Mouse (Mus musculus) spleen, postnatal 36 days (tissue): ENCODE measurements around the gene Stat6.
"Not testable (repeated sequence)": the region's sequence is repeated elsewhere in the genome, so short reads cannot be mapped to it uniquely, and the experiment has no call there.

Experiments used
- DNase-seq, 2 experiments: peaks; one replicate each; pipeline ENCODE4 v3.0.0; 2022; ENCODE audit warnings: low spot score in 2 of 2, mixed read lengths in 1 of 2

Stat6 gene

DNA sequence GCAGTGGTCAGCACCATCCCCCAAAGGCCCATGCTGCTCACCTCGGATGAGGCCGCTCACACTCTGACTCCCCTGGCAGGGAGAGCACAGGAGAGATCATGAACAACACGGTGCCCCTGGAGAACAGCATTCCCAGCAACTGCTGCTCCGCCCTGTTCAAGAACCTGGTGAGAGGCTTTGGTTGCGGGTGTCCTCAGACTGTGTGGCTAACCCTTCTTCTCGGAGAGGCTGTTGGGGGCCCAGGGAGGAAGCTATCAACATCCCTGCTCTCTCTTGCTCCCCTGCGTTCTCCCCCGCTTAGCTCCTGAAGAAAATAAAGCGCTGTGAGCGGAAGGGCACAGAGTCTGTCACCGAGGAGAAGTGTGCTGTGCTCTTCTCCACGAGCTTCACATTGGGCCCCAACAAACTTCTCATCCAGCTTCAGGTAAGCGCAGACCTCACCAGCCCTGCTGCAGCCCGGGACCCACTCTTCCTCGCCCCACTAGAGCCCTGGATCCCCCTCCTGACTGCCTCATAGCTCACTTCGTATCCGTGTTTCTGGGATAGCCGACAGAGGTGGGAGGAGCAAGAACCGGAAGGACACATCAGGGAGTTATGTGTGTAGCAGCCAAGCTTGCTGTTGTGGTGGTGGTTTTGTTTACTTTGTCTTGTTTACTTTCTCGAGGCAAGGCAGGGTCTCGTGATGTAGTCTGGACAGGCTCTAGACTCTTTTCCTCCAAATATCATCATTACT, 10.3 kb downstream of the Stat6 start:
- no peak for DNase-seq

GRCm38 (mm10) chr10:127654970-127655579, 12.3 kb downstream of the Stat6 start:
- no peak for DNase-seq

- DNase-seq: not testable (repeated sequence)
Observed at GRCm38 (mm10) chr10:127657617-127658016, 14.8 kb downstream of the Stat6 start.

DNA sequence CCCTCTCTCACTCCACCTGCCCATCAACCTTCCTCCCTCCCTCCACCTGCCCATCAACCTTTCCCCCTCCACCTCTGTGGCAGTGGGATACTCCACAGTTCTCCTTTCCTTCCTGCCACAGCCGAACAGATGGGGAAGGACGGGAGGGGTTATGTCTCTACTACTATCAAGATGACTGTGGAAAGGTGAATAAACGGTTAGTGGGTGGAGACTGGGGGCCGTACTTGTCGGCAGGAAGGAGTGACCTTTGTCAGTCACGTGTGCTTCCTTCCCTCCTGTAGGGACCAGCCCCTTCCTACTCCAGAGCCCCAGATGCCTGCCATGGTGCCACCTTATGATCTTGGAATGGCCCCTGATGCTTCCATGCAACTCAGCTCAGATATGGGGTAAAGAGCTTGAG, 15.3 kb downstream of the Stat6 start:
- no peak for DNase-seq

- DNase-seq: no peak
Observed at GRCm38 (mm10) chr10:127659551-127659950, 16.8 kb downstream of the Stat6 start.

DNA sequence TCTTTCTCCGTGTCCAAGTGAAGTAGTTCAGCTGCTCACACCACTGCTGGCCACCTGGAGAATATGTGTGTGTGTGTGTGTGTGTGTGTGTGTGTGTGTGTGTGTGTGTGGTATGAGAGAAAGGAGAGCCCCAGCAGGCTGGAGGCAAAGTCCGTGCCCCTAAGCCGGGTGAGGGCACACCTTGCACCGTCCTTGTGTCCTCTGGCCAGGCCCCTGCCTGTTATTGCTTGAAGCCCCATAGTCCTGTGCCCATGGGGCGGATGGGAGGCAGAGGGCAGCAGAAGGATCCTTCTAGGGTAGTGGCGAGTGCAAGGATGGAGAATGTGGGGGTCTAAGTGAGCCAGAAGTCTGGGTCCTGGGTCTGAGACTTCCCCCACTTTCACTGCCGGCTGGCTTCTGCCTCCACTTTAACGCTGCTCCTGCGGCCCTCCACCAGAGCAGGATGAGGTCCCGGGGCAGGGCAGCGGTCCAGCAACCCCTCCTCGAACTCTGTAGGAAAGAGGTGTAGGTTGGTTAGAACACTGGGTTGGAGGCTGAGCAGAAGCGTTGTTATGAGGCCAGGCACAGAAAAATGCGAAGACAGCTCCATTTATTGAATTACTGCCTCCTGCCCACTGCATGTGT, 18.6 kb downstream of the Stat6 start:
- DNase-seq: no peak

- DNase-seq: peak; percentile 68 to 74
Observed at GRCm38 (mm10) chr10:127661915-127662663, 19.3 kb downstream of the Stat6 start.

DNA sequence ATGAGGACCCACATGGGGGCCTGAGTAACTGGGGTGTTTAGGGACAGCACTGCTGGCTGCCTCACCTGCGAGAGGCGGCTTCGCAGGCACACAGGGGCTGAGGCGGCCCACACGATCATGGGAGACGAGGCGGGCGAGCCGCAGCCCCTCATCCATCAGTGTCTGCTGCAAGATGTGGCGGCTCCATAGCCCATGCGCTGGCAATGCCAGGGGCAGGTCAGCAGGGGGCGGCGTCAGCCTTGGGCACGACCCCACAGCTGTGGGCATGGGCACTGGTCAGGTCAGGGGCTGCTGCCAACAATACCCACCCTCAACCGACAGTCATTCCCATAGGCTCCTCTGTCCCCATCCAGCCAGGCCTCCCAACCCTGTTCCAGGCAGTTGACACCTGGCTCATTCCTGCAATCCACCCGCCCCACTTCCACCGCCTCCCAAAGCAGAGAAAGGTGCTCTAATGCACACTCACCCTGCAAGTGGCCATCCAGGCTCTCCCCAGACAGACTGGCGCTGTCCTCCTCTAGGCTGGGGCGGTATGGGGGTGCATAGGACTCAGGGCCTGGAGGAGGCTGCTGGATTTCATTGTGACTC, 20.0 kb downstream of the Stat6 start:
- DNase-seq: peak; percentile 54

- DNase-seq: no peak
Observed at GRCm38 (mm10) chr10:127663590-127663989, 20.8 kb downstream of the Stat6 start.

- no peak for DNase-seq
Observed at GRCm38 (mm10) chr10:127664166-127664565, 21.4 kb downstream of the Stat6 start.

GRCm38 (mm10) chr10:127664891-127665290, 22.1 kb downstream of the Stat6 start:
- DNase-seq: no peak

- peak in 1 of 2 experiments; percentile 44 for DNase-seq
Observed at GRCm38 (mm10) chr10:127665366-127666181, 22.8 kb downstream of the Stat6 start.

GRCm38 (mm10) chr10:127666501-127667268, 23.9 kb downstream of the Stat6 start, which contains the start of gene Nemp1:
Nemp1 (plus strand) TSS chr10:127666901.
- DNase-seq: peak; percentile 83 to 85

DNA sequence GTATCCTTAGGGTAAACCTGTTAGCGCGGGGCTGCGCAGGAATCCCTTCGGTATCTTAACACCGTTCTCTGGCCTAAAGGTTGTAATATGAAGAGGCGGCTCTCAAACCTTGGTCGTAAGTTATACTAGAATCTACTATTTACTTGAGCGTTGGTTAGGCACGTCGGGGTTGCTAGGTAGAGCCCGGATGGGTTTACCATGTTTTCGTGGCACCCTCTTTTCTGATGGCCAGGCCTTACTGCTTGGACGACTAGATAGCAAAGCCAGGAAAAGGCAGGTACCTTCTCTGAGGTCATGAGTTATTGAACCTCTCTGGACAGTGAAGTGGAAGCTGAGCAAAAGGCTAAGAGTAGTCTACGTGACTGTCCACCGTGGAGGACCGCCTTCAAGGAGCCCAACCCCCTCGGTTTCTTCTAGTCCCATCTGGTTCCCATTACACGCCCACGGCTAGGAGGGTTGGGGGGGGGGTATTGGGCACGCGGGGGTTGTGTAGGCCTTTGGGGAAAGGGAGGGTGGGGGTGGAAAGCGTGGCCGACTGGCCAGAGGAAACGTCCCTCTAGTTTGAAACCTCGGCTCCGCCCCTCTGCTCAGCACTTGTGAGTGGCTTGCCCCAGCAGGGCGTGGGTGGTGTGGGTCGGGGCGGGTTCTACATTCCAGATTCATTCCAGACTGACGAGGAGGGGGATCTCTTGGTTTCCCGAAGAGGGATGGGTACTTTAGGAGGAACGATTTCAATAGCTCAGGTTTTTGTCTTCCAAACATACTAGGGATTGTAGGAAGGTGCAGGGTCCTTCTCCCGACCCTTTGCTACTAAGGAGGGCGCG, 24.7 kb downstream of the Stat6 start:
- DNase-seq: peak; percentile 79 to 84

DNA sequence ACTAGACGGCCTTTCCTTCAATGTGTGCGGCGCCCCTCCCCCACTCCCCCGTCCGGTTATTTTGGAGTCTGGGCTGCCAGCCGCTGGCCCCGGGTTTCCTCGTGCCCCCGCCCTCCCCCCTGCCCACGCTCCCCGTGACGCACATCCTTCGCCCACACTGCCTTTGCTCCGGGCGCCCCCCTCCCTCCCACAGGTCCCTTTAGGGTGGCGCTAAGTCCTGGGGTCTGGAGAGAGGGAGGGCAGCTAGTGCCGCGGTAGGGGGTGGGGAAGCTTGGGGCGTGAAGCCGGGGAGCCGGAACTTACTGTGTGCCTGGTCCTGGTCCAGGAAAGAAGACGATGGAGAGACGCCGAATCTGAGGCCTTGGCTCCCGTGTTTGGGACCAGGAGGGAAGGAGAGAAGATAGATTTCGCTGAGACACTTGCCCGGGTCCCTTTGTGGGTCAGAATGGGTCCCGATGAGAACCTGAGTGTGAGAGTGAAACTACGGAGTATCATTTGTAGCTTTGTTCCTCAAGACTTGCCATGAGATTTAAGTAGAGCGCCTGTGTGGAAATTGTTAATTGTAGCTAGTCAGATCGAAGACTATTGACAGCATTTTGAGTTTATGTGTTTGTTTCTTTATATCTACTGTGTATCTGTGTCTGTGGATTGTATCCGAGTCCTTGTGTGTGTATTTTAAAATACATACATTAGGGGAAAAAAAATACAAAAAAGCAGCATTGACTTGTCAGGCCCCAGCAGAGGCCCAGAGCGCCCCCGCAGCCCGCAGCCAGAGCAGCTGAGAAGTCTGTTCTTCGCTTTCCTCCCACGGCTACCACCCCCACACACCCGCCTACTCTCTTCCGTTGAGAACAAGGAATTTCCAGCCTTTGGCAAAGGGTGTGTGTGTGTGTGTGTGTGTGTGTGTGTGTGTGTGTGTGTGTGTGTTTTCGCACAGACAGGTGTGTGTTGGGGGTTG, 25.6 kb downstream of the Stat6 start, which contains the start of gene Nab2:
Nab2 (minus strand) TSS at position 476 of the 958 bp plus-strand sequence.
- peak; percentile 86 to 88 for DNase-seq

- no peak for DNase-seq
Observed at GRCm38 (mm10) chr10:127669170-127669569, 26.4 kb downstream of the Stat6 start.

DNA sequence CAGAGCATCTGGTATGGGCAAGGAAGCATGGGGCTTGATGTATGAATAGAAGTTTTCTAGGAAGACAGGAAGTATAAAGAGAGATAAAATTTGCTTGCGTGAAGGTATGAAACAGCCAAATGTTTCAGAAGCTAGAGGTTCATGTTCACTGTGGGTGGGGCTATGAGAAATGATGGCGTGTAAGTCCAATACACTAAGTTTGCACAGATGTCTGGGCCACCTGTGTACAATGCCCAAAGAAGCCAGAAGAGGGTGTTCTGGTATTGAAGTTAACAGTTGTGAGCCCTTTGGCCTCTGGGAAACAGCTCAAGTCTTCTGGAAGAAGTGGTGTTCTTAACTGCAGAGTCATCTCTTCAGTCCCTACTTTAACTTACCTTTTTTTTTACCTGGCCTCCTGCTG, 27.4 kb downstream of the Stat6 start:
- no peak for DNase-seq

DNA sequence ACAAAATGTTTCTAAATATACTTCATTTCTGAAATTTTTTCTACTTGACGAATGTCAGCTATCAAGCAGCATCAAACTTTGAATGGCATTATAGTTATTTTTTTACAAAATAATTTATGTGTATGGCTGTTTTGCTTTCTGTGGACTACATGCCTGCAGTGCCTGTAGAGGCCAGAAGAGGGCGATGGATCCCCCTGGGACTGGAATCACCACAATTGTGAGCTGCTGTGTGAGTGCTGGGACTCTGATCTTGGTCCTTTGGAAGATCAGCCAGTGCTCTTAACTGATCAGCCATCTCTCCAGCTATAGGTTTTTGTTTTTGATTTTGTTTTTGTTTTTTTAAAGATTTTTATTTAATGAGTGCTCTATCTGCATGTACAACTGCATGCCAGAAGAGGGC, 28.5 kb downstream of the Stat6 start:
- peak in 1 of 2 experiments; percentile 42 for DNase-seq
